Mouse (Mus musculus): Measurements from ENCODE around the gene Thnsl1.
A peak's percentile ranks its signal among the peaks of the same experiment; 100 is the strongest.
"Not testable (repeated sequence)": the region's sequence is repeated elsewhere in the genome, so short reads cannot be mapped to it uniquely, and the experiment has no call there.

Thnsl1 gene

DNA sequence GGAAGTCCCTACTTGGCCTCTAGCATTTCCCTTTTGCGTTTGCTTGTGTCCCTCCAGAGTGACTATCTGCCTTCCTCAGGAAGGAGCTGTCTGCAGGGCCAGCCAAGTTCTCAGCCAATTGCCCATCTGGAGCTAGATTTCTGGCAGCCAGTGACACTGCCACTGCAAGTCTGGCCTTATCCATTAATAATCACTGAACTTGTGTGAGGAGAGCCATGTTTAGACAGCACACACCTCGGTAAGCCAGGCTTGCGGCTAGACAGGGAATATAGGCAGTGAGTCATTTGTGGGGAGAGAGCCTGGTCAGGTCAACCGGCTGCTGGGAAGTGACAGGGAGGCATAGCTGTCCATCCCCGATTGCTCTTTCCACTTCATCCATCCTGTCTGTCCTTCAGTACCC is 31.3 kb downstream of the Thnsl1 start:
- peak; percentile 2 for DNase-seq

DNA sequence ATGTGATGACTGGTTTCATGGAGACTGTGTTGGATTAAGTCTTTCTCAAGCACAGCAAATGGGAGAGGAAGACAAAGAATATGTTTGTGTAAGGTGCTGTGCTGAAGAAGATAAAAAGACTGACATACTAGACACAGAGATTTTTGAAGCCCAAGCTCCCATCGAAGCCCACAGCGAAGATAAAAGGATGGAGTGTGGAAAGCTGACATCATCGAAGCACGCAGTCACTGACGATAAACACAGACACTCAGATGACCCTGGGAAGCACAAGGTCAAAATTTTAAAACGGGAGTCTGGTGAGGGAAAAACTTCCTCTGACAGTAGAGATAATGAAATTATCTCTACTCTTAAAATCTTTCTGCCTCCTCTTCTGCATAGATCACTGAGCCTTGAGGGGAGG is 38.6 kb downstream of the Thnsl1 start:
- DNase-seq, result not testable (repeated sequence)

GRCm38 (mm10) chr2:21244986-21245385 is 39.5 kb downstream of the Thnsl1 start:
- DNase-seq, result no peak

DNA sequence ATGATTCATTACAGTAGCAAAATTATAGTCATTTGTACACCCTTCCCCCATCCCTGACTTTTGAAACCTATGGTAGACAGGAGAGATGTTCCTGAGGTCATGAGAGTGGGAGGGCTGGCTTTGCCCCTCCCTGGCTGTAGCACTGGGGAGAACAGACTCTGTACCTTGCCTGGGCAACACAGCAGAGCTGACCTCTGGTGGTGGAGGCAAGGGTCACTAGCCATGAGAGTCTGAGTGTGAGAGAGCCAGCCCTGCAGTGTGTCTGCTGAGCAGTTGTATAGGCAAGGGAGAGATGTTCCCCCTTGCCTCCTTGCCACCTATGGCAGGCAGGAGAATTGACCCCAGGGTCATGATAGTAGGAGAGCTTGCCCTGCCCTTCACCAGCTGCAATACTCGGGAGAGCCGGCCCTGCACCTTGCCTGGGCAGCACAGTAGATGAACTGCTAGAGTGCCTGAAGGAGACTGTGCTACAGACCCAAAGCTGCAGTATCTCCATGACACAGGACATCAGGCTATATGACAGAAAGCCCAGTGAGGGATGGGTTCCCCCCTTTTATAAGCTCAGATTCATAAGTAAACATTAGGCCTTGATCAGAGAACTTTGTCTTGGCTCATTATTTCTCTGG is 40.1 kb downstream of the Thnsl1 start:
- DNase-seq, result no peak

DNA sequence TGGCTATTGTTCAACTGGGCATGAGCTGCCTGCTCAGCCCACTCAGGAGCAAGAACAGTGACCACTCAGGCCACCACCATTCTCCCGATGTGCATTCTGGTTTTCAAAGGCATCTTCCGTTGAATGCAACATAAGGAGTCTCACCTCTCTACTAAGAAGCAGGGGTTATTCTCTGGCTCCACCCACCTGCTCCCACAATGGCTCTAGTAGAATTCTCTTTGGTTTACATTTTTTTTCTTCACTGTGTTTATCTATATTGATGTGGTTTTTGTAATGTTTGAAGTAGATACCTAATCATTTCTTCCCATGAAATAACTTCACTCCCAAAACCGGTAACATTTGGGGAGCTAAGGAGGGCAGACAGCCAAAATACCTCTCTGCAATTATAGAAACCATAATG is 48.1 kb downstream of the Thnsl1 start:
- DNase-seq, result no peak

DNA sequence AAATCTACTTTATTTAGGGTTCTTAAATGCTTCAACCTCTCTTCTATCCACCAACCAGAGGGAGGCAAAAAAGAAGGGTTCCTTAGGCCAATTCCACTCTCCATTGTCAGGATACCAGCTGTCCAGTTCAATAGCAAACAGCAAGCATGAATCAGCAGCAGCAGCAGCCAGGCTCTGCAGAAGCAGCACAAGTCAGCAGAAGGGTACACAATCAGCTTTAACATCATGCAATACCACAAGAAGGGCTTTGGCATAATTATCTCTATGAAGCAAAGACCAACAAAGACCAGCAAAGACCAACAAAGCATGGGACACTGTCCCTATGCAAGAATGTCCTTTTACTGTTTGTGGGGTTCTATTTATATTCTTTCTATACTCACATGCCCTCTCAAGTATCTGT is 48.8 kb downstream of the Thnsl1 start:
- no peak for DNase-seq

GRCm38 (mm10) chr2:21258281-21258680 is 52.8 kb downstream of the Thnsl1 start:
- DNase-seq, result no peak

DNA sequence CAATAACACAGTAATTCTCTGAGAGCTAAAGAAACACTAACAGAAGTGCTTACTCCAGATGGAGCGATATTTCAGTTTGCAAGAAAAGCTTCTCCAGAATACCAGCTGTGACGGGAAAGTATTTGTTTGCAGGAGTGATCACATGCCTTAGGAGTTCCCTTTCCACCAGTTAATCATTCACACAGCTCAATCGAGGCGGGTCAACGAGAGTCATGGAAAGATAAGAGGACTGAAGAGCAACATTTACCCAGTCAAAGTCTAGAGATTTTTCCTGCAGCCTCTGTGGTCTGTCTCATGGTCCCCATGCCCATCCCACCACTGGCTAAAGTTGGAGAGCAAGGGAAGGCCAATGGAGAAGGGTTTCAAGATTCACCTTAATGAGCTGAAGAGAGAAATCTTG is 53.6 kb downstream of the Thnsl1 start:
- no peak for DNase-seq

GRCm38 (mm10) chr2:21260060-21260459 is 54.5 kb downstream of the Thnsl1 start:
- no peak for DNase-seq

DNA sequence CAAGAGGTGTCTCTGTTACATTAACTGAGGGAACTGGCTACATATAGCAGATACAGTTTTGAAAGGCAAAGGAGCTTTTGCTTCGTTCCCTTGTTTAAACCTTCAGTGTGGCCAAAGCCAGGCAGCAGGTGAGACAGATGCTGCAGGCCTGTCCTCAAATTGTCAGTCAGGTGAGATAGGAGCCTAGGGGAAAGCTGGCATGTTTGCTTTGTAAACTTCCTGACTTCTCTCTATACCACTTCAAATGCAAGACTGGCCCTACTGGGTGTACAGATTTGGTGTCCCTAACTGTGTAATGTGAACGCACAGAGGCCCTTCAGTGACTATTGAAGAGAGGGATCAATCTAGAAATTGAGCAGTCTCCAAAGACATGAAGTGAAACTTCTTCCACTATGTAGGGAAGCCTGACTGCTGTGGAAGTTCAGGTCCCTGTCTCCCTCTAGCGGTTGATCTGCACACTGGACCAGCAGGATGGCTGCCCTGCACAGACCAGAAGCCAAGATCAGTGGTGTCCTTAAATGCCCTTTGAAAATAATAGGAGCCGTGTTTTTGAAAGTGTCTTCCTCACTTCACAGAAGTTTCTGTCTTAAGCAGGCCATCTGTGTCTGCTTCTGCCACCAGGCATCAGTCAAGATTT is 56.0 kb downstream of the Thnsl1 start:
- DNase-seq, result peak; percentile 86

DNA sequence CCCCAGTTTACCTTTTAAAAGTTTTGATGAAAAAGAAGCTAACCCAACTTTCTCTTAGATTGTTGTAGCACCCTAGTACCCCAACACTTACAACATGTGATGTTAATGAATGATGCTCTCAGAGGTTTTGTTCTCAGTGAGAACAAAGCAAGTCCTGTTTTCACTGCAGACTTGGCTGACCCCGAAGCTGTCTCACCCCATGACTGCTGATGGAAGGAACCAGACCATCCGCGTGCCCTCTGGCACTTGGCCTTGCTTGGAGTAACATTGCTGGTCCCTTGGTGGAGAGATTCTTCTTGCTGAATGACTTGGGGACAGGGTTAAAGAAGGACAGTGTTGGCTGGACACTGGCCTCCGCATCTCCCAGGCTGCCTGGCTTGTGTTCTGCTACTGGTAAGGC is 58.5 kb downstream of the Thnsl1 start:
- peak; percentile 53 for DNase-seq

All from retina, postnatal 1 day (tissue).